Mouse (Mus musculus): Measurements from ENCODE around the gene Ampd2. TPM values are rescaled to one million over a fixed set of nuclear protein-coding genes. Genes with fewer than 3 reads are reported as not detected.

Ampd2 gene
- polyA plus RNA-seq (2015; fragmentation: Nextera tagmentation; extraction: Ambion mirVana): 44.3 and 44.9 TPM in 2 replicates

DNA sequence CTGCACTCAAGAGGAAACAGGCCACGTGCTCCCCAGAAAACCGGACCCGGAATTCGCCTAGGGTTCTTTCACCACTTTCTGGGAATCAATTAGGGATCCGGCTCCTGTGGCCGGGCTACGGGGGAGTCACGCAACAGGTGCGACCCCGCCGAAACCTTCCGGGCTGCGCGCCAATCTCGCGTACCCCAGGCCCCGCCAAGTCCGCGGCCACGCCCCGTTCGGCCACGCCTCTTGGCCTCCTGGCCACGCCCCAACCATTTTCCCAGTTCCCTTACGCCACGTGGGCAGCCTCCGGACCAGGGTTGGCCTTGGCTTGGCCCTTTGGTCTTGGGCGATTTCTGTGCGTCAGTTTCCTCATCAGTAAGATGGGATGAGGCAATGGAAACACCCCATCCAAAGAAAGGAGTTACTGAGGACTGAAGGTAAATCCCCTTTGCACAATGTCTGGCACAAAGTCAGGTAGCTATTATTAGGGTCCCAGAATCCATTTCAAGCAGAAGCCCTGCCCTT, at the start of gene Ampd2:
TSS of gene Ampd2 (minus strand) at position 182 of the 510 bp plus-strand sequence.
- WGBS: under 1% methylated on average over 29 of the region's 29 CpGs

DNA sequence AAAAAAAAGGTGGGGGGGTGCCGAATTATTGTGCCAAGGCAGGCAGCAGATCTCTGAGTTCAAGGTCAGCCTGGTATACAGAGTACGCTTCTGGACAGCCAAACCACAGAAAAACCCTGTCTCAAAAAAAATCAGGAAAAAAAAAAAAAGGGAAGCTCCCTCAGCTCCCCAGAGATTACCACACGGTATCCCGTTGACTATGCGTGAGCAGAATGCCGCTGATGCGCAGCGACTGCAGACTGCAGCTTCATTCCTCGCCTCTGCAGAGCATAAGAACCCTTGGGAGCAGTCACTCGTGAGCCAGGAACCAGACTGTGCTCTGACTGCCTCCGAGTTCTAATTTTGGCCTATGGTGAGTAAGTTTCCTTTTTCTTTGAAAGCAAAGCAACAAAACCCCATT, 48.2 kb upstream of the Ampd2 start:
- Histone ChIP-seq H3K27ac (replicated peaks) (no peak overlapping the region), H3K4me2 (replicated peaks) (no peak overlapping the region), H3K4me1 (peaks cover 18% of the 10 kb centered on the region), H3K36me3 (no peaks in the 10 kb centered on the region), H3K9ac (no peak overlapping the region), H3K27me3 (no peaks in the 10 kb centered on the region), H3K9me3 (replicated peaks) (no peaks in the 10 kb centered on the region), H3K4me3 (replicated peaks) (no peak overlapping the region)
- ATAC-seq (ENCODE audit: insufficient number of reproducible peaks, low FRiP score, low TSS enrichment, low read depth): no peak
- WGBS: 59% methylated on average over 11 of the region's 11 CpGs

More for the DNA sequence above, at the start of gene Ampd2:
- Histone ChIP-seq H3K4me3 (replicated peaks) (peak within 1 kb of the TSS; percentile 67), H3K4me2 (replicated peaks) (peak within 1 kb of the TSS; percentile 100), H3K36me3 (no peaks in the 10 kb centered on the region), H3K27me3 (no peaks in the 10 kb centered on the region), H3K4me1 (peaks cover 77% of the 10 kb centered on the region), H3K9ac (peak within 1 kb of the TSS; percentile 67), H3K27ac (replicated peaks) (peak within 1 kb of the TSS; percentile 89), H3K9me3 (replicated peaks) (no peaks in the 10 kb centered on the region)
- ATAC-seq (ENCODE audit: insufficient number of reproducible peaks, low FRiP score, low TSS enrichment, low read depth): no peak

DNA sequence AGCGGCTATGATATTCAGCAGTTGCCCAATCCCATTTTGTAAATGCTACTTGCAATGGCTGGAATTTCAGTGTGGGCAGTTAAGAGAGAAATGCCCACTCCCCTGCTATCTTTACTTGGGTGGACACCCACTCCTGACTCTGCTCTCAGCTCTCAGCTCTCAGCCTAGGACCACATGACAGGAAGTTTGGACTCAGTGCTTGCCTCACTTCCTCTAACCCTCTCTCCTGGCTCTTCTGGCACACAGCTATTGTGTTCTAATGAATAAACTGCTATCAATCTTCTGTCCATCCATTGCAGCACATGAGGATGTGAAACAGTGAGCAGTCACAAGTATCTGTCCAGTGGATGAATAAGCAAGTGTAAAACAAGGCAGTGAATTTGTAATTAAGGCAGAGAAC, 46.0 kb upstream of the Ampd2 start:
- Histone ChIP-seq H3K4me3 (replicated peaks) (no peak overlapping the region), H3K9me3 (replicated peaks) (no peaks in the 10 kb centered on the region), H3K4me1 (peaks cover 27% of the 10 kb centered on the region), H3K9ac (no peak overlapping the region), H3K36me3 (no peaks in the 10 kb centered on the region), H3K4me2 (replicated peaks) (no peak overlapping the region), H3K27me3 (no peaks in the 10 kb centered on the region), H3K27ac (replicated peaks) (no peak overlapping the region)
- ATAC-seq (ENCODE audit: insufficient number of reproducible peaks, low FRiP score, low TSS enrichment, low read depth): no peak
- WGBS: 79% methylated on average over 1 of the region's 1 CpGs

DNA sequence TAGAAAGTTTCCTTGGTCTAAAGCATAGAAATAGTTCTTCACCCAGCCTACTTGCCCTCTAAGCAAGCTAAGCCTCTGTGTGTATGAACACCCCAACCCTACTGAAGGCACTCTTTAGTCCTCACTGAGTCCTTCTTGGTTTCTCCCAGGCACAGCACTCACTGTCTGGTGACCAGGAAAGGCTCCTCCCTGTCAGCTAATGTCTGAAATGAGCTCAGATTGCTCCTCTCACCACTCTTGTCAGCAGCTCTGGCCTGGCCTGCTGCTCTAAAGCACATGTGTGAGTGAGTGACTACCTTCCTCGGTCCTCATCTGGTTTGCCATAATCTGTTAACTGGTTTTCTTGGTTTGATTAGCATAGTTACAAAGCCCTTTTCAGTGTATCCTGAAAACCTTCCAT, 45.4 kb upstream of the Ampd2 start:
- no peak for ATAC-seq (ENCODE audit: insufficient number of reproducible peaks, low FRiP score, low TSS enrichment, low read depth)
- no peak overlapping the region for H3K9ac ChIP-seq
- 72% methylated on average over 1 of the region's 1 CpGs for WGBS
- H3K27me3 ChIP-seq: no peaks in the 10 kb centered on the region
- H3K4me3 ChIP-seq (replicated peaks): no peak overlapping the region
- no peaks in the 10 kb centered on the region for H3K36me3 ChIP-seq
- no peaks in the 10 kb centered on the region for H3K9me3 ChIP-seq (replicated peaks)
- peaks cover 27% of the 10 kb centered on the region for H3K4me1 ChIP-seq
- H3K4me2 ChIP-seq (replicated peaks): no peak overlapping the region
- 0 out of 2 replicates have a peak overlapping the region, but pooled peaks have one; percentile 7 for H3K27ac ChIP-seq (replicated peaks)

DNA sequence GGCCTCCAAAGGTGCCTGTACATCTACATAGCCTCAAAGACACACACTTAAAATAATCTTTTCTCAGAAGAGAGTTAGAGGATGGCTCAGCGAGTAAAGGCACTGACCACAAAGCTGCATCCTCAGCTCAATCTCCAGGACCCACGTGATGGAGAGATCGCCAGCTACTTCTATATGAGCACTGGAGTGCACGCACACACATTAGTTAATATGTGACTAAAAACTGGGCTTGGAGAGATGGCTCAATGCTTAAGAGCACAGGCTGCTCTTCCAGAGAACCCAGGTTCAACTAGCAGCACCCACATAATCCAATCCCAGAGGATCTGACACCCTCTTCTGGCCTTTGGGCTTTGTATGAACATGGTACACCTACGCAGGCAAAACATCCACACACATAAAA, 44.8 kb upstream of the Ampd2 start:
- H3K36me3 ChIP-seq: no peaks in the 10 kb centered on the region
- no peak overlapping the region for H3K4me3 ChIP-seq (replicated peaks)
- ATAC-seq (ENCODE audit: insufficient number of reproducible peaks, low FRiP score, low TSS enrichment, low read depth): no peak
- no peak overlapping the region for H3K4me2 ChIP-seq (replicated peaks)
- H3K9me3 ChIP-seq (replicated peaks): no peaks in the 10 kb centered on the region
- WGBS: 93% methylated on average over 5 of the region's 5 CpGs
- no peaks in the 10 kb centered on the region for H3K27me3 ChIP-seq
- H3K27ac ChIP-seq (replicated peaks): no peak overlapping the region
- H3K4me1 ChIP-seq: peaks cover 27% of the 10 kb centered on the region
- H3K9ac ChIP-seq: no peak overlapping the region

DNA sequence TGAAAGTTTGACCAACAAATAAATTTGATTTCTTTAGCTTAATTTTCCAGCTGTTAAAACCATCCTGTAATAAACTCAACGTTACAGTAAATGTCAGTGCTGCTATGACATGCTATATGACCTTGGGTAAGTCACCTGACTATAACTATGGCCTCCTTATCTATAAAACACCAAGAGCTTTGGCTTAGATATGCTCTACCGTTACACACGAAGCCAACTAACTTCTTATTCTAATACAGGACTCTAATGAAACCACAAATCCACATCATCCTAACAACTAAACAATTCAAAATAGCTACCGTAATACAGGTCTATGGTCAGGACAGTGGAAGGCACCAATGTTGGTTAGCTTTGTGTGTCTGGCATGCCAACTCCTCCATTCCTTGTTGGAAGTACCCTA, 43.4 kb upstream of the Ampd2 start:
- WGBS: 88% methylated on average over 4 of the region's 4 CpGs
- Histone ChIP-seq H3K27me3 (no peaks in the 10 kb centered on the region), H3K4me1 (peaks cover 16% of the 10 kb centered on the region; the same call in 1 of the 2 replicates)

DNA sequence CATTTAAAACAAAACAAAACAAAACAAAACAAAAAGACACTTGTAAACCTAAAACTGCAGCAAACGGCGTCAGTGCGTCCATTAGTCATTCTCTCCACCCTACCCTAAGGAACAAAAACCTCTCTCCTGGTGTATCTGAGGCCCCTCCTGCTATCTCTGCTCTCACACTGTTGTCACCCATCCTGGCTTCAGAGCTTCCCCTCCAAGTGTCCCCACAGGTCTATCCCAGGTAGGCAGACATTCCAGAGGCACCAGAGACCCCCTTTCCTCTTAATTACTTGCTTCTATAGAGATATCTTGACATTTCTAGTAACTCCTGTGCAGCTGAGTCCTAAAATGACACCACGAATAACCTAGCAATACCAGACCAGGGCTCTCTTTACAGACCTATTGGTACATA, 42.9 kb upstream of the Ampd2 start:
- no peak overlapping the region for H3K4me3 ChIP-seq (replicated peaks)
- H3K4me1 ChIP-seq: peaks cover 13% of the 10 kb centered on the region; the same call in 1 of the 2 replicates
- H3K9me3 ChIP-seq (replicated peaks): no peaks in the 10 kb centered on the region
- no peak overlapping the region for H3K9ac ChIP-seq
- no peak overlapping the region for H3K4me2 ChIP-seq (replicated peaks)
- 89% methylated on average over 4 of the region's 4 CpGs for WGBS
- ATAC-seq (ENCODE audit: insufficient number of reproducible peaks, low FRiP score, low TSS enrichment, low read depth): no peak
- H3K36me3 ChIP-seq: no peaks in the 10 kb centered on the region
- no peak overlapping the region for H3K27ac ChIP-seq (replicated peaks)
- H3K27me3 ChIP-seq: no peaks in the 10 kb centered on the region

More for the DNA sequence above, 43.4 kb upstream of the Ampd2 start:
- Histone ChIP-seq H3K27ac (replicated peaks) (no peak overlapping the region), H3K4me3 (replicated peaks) (no peak overlapping the region), H3K36me3 (no peaks in the 10 kb centered on the region), H3K9ac (no peak overlapping the region), H3K9me3 (replicated peaks) (no peaks in the 10 kb centered on the region), H3K4me2 (replicated peaks) (no peak overlapping the region)
- ATAC-seq (ENCODE audit: insufficient number of reproducible peaks, low FRiP score, low TSS enrichment, low read depth): no peak

DNA sequence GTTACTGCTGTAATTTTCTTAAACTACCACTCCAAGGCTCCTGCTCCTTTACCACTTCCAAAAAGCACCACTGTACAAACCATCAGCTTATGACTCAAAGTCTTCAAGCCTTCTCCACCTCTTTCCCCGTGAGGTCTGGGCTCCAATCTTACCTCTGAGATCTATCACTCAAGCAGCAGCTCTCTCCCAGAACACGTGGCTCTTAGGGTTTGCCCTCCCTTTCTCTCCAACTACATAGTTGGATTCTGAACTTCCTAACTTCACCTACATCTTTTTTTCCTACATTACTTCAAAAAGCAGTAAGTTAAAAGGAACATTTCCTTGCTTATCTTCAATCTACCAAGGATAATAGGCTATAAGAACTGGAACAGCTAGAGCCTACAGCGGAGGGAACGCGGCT, 42.1 kb upstream of the Ampd2 start:
- H3K27me3 ChIP-seq: no peaks in the 10 kb centered on the region
- H3K27ac ChIP-seq (replicated peaks): no peak overlapping the region
- H3K4me2 ChIP-seq (replicated peaks): no peak overlapping the region
- 0 out of 2 replicates have a peak, but pooled peaks cover under 1% of the 10 kb centered on the region for H3K36me3 ChIP-seq
- ATAC-seq (ENCODE audit: insufficient number of reproducible peaks, low FRiP score, low TSS enrichment, low read depth): no peak
- no peak overlapping the region for H3K9ac ChIP-seq
- peaks cover 13% of the 10 kb centered on the region; the same call in 1 of the 2 replicates for H3K4me1 ChIP-seq
- no peaks in the 10 kb centered on the region for H3K9me3 ChIP-seq (replicated peaks)
- no peak overlapping the region for H3K4me3 ChIP-seq (replicated peaks)
- WGBS: 64% methylated on average over 5 of the region's 5 CpGs

DNA sequence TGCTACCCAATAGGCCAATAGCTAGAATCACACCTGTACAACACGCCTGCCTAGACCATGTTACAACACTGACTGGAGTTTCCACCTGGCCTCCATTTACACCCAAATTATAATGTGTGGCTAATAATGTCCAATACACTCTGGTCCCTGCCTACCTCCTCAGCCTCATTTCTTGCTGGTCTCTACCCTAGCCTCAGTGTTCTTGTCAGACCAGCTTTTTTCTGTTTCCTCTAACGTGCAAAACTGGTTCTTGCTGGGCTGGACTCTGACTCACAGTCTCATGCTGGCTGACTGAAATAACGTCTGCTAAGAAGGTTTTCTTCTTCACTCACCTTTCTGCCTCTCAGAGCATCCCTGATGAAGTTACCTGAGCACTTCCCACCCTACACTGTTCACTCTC, 39.9 kb upstream of the Ampd2 start:
- H3K4me2 ChIP-seq (replicated peaks): no peak overlapping the region
- ATAC-seq (ENCODE audit: insufficient number of reproducible peaks, low FRiP score, low TSS enrichment, low read depth): no peak
- H3K4me3 ChIP-seq (replicated peaks): no peak overlapping the region
- H3K27me3 ChIP-seq: no peaks in the 10 kb centered on the region
- no peak overlapping the region for H3K27ac ChIP-seq (replicated peaks)
- peaks cover 10% of the 10 kb centered on the region; the same call in 1 of the 2 replicates for H3K4me1 ChIP-seq
- no peaks in the 10 kb centered on the region for H3K9me3 ChIP-seq (replicated peaks)
- H3K36me3 ChIP-seq: peaks cover 15% of the 10 kb centered on the region; the same call in 1 of the 2 replicates
- H3K9ac ChIP-seq: no peak overlapping the region
- 80% methylated on average over 3 of the region's 3 CpGs for WGBS

DNA sequence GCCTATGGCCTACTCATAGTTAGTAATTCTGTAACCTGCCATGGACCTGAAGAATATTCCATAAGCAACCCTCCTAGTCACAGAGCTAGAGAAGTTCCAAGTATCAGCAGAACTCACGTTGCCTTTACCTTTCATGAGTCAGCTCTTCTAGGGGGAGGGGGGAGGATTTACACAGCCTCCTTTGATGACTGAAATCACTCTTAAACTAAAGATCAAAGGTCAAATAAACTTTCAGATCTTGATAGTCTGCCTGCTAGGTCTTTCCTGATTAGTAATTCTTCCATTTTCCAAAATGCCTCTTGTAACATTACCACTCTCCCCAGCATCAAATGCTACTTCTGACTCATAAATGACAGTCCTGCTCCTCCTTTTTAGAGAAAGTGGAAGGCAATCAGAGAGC, 37.7 kb upstream of the Ampd2 start:
- Histone ChIP-seq H3K9me3 (replicated peaks) (no peaks in the 10 kb centered on the region), H3K27ac (replicated peaks) (no peak overlapping the region), H3K9ac (no peak overlapping the region), H3K36me3 (peaks cover 33% of the 10 kb centered on the region; the same call in 1 of the 2 replicates), H3K4me1 (peaks cover 7% of the 10 kb centered on the region; the same call in 1 of the 2 replicates), H3K4me3 (replicated peaks) (no peak overlapping the region), H3K27me3 (no peaks in the 10 kb centered on the region), H3K4me2 (replicated peaks) (no peak overlapping the region)
- ATAC-seq (ENCODE audit: insufficient number of reproducible peaks, low FRiP score, low TSS enrichment, low read depth): no peak
- 40% methylated on average over 1 of the region's 1 CpGs for WGBS

DNA sequence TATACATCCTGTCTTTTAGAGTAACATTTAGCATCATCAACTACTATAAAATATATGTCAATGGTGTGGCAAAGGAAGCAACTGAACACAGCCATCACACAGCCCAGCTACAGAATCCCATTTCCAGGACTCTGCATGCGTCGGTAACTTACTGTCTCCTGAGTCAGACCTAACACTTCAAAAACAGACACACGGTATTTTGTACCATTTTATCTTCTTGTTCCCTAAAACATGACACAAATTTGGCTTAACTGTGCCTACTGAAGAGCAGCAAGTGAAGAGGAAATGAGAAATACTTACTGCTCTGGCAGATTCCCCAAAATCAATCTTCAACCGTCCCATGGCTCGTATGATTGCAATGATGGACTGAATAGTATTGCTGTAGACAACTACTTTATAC, 36.8 kb upstream of the Ampd2 start:
- Histone ChIP-seq H3K27me3 (no peaks in the 10 kb centered on the region), H3K9ac (no peak overlapping the region), H3K4me2 (replicated peaks) (no peak overlapping the region), H3K9me3 (replicated peaks) (no peaks in the 10 kb centered on the region), H3K27ac (replicated peaks) (no peak overlapping the region), H3K36me3 (peaks cover 40% of the 10 kb centered on the region; the same call in 1 of the 2 replicates), H3K4me1 (no peaks in the 10 kb centered on the region), H3K4me3 (replicated peaks) (no peak overlapping the region)
- ATAC-seq (ENCODE audit: insufficient number of reproducible peaks, low FRiP score, low TSS enrichment, low read depth): no peak
- WGBS: 92% methylated on average over 5 of the region's 5 CpGs

DNA sequence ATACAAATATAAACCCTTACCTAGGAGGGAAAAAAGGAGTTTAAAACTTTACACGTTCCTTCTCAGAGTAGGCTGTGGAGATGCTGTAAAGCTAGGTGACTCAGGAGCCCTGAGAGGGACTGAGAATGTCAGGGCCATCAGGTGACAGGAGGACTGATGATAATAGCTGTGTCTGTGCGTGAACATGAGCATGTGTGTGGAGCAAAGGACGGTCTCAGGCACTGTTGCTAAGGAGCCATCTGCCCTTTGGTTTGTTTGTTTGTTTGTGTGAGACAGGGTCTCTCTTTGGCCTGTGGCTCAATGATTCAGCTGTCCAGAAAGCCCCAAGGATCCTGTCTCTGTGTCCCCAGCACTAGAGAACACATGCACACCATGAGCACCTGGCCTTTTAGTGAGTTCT, 34.6 kb upstream of the Ampd2 start:
- Histone ChIP-seq H3K36me3 (peaks cover 48% of the 10 kb centered on the region), H3K4me1 (no peaks in the 10 kb centered on the region), H3K9ac (no peak overlapping the region), H3K27me3 (no peaks in the 10 kb centered on the region), H3K4me3 (replicated peaks) (no peak overlapping the region), H3K9me3 (replicated peaks) (no peaks in the 10 kb centered on the region), H3K27ac (replicated peaks) (no peak overlapping the region), H3K4me2 (replicated peaks) (no peak overlapping the region)
- WGBS: 84% methylated on average over 3 of the region's 3 CpGs
- ATAC-seq (ENCODE audit: insufficient number of reproducible peaks, low FRiP score, low TSS enrichment, low read depth): no peak

All from embryonic facial prominence, embryonic 15.5 days (tissue).